Mouse (Mus musculus): ENCODE results near the gene C530008M17Rik.

DNA sequence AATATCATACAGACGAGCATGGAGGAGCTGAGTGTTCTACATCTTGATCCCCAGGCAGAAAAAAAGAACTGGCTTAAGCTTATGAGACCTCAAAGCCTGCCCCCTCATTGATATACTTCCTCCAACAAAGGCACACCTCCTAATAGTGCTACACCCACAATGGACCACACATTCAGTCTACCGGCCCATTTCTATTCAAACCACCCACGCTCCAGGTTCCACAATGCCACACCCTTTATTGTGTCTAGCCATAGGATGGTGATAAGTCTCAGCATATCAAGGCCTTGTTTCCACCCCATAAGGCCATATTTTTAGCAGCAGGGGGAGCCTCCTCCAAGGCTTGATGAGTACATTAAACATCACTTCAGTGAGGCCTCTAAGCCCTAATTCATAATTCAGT, 254.5 kb downstream of the C530008M17Rik start:
- TF ChIP-seq CTCF (IDR thresholded peaks at IDR 0.05; ENCODE audit: borderline replicate concordance, extremely low read depth, insufficient read depth, insufficient read length) (no peak), POLR2A (IDR thresholded peaks at IDR 0.05; ENCODE audit: borderline replicate concordance, extremely low read depth, insufficient read depth, insufficient read length, poor library complexity, severe bottlenecking) (no peak)
